Mouse (Mus musculus): ENCODE data around the gene Pld4. TPM values are rescaled to one million over a fixed set of nuclear protein-coding genes. Genes with fewer than 3 reads are reported as not detected.

Gene Pld4
- polyA plus RNA-seq, 1 experiment from 2014 or later: 7.0 TPM

DNA sequence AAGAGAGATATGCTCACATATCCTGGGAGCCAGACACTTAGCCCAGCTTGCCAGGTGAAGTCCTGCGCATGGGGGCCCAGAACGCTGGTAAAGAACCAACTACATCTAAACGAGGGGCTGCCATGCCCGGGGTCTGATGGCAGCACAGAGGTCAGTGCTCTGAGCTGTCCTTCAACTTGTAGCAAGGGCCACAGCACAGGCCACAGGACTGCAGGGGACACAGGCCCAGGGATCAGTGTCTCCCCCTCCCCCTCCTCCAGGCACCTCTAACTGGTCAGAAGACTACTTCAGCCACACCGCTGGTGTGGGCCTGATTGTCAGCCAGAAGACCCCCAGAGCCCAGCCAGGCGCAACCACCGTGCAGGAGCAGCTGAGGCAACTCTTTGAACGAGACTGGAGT lies 7.7 kb downstream of the Pld4 start:
- no peak for ATAC-seq (ENCODE audit: extremely low read depth, insufficient number of reproducible peaks, low FRiP score, low TSS enrichment)
- H3K9me3 ChIP-seq: no peaks in the 10 kb centered on the region
- 72% methylated on average over 8 of the region's 8 CpGs for WGBS

DNA sequence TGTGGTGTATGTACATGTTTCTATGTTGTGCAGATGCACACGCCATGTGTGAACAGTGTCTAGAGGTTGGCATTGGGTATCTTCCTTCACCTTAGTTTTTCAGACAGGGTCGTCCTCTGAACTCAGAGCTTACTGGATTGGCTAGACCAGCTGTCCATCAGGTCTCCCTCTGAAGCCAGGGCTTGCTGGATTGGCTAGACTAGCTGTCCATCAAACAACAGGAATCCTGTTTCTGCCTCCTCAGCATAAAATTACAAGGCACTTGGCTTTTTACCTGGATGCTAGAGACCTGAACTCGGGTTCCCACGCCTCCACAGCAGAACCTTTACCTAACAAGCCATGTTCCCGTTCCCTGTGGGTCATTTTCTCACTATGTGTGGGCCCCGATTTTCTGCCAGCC lies 8.6 kb downstream of the Pld4 start:
- ATAC-seq (ENCODE audit: extremely low read depth, insufficient number of reproducible peaks, low FRiP score, low TSS enrichment): no peak
- Histone ChIP-seq H3K9me3 (no peaks in the 10 kb centered on the region), H3K27ac (replicated peaks) (no peak overlapping the region)

More for the DNA sequence above, 7.7 kb downstream of the Pld4 start:
- Histone ChIP-seq H3K27me3 (replicated peaks) (peaks cover 10% of the 10 kb centered on the region; the same call in 1 of the 2 replicates), H3K4me3 (no peak overlapping the region), H3K9ac (no peak overlapping the region), H3K27ac (replicated peaks) (no peak overlapping the region), H3K4me1 (peaks cover 13% of the 10 kb centered on the region), H3K4me2 (no peak overlapping the region), H3K36me3 (no peaks in the 10 kb centered on the region)

DNA sequence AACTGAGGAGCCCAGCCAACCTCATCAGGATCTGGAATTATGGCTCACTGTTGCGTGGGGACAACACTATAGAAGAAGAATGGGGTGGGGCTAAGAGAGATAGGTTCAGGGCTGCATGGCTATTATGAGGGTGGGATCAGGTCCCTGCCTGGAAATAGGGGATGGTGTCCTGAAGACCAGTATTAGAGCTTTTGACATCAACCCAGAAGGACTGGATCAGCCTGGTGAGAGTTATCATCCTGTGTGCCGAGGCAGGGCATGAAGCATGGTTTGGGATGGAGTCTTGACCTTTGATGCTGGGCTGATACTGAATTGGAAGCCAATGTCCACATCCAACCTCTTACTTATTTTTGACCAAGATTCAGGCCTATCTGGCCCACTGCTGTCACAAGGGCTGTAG lies 9.3 kb downstream of the Pld4 start:
- no peak for ATAC-seq (ENCODE audit: extremely low read depth, insufficient number of reproducible peaks, low FRiP score, low TSS enrichment)
- no peak overlapping the region; the same call in 1 of the 2 replicates for H3K27ac ChIP-seq (replicated peaks)
- no peaks in the 10 kb centered on the region for H3K36me3 ChIP-seq
- peaks cover 16% of the 10 kb centered on the region; the same call in 1 of the 2 replicates for H3K27me3 ChIP-seq (replicated peaks)
- peaks cover 21% of the 10 kb centered on the region for H3K4me1 ChIP-seq
- no peaks in the 10 kb centered on the region for H3K9me3 ChIP-seq
- no peak overlapping the region for H3K9ac ChIP-seq
- WGBS: 63% methylated on average over 2 of the region's 2 CpGs
- no peak overlapping the region for H3K4me3 ChIP-seq
- H3K4me2 ChIP-seq: no peak overlapping the region

More for the DNA sequence above, 8.6 kb downstream of the Pld4 start:
- H3K4me2 ChIP-seq: peak overlapping the region; percentile 14; the same call in 1 of the 2 replicates
- H3K36me3 ChIP-seq: no peaks in the 10 kb centered on the region
- H3K4me3 ChIP-seq: no peak overlapping the region
- H3K27me3 ChIP-seq (replicated peaks): peaks cover 10% of the 10 kb centered on the region; the same call in 1 of the 2 replicates
- WGBS: 66% methylated on average over 6 of the region's 6 CpGs
- H3K4me1 ChIP-seq: peaks cover 21% of the 10 kb centered on the region
- no peak overlapping the region for H3K9ac ChIP-seq

DNA sequence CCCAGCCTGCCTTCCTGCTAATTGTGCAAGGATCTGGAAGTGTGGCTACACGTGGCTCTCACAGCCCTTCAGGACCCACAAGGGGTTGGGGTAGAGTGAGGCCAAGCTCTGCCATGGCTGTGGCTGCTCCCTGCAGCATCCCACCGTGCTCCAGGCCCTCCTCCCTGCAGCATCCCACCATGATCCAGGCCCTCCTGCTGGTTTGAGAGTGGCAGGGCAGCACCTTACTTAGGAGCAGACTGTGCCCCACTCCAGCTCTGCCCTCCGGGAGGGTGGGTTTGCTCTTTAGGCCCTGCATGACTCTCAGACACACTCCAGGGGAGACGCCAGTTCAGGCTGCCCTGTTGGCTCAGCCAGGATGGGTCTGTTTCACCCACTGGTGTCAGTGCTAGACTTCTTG lies 9.9 kb downstream of the Pld4 start:
- no peak overlapping the region for H3K27ac ChIP-seq (replicated peaks)
- H3K4me2 ChIP-seq: no peak overlapping the region
- H3K4me3 ChIP-seq: no peak overlapping the region
- H3K4me1 ChIP-seq: peaks cover 21% of the 10 kb centered on the region
- H3K9ac ChIP-seq: no peak overlapping the region
- H3K27me3 ChIP-seq (replicated peaks): peaks cover 16% of the 10 kb centered on the region; the same call in 1 of the 2 replicates
- peaks cover 4% of the 10 kb centered on the region for H3K9me3 ChIP-seq
- 68% methylated on average over 4 of the region's 4 CpGs for WGBS
- H3K36me3 ChIP-seq: no peaks in the 10 kb centered on the region
- ATAC-seq (ENCODE audit: extremely low read depth, insufficient number of reproducible peaks, low FRiP score, low TSS enrichment): no peak

DNA sequence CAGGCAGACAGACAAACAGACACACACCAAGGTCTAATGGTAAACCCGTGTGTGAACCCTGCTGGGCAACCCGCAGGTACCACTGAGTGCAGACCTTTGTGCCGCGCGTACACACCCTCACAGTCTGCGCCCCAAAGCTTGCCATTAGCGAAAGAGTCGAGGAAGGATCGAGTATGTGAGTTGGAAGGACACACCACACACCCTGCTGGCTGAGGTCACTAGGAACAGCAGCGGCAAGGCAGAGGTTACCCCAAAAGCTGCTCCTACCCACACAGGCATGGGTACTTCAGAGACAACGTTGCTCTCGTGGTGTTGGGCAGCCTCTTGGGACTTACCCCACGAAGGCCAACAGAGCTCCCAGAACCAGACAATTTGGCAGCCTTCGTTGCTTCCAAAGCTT lies 11.9 kb downstream of the Pld4 start:
- Histone ChIP-seq H3K4me2 (no peak overlapping the region), H3K9ac (no peak overlapping the region), H3K36me3 (no peaks in the 10 kb centered on the region), H3K27ac (replicated peaks) (no peak overlapping the region), H3K27me3 (replicated peaks) (peaks cover 16% of the 10 kb centered on the region; the same call in 1 of the 2 replicates), H3K4me3 (no peak overlapping the region), H3K4me1 (peaks cover 21% of the 10 kb centered on the region), H3K9me3 (peaks cover 8% of the 10 kb centered on the region)
- no peak for ATAC-seq (ENCODE audit: extremely low read depth, insufficient number of reproducible peaks, low FRiP score, low TSS enrichment)
- 87% methylated on average over 14 of the region's 14 CpGs for WGBS

DNA sequence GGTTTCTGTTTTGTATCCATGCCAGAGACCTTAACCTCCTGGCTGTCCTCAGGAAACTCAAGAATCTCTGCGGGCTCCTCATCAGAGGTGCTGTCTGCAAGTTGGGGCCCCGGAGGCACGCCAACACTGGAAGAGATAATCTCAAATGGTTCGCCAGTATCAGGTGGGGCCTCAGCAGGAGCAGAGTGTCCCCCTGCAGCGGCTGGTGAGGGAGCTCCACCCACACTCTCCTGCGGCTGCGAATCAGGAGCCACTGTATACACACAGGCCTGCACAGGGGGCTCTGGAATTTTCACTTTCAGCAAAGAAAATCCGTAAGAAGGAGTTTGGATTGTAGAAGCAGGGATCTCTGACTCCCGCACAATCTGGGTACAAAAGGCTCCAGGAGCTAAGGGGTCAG lies 12.9 kb downstream of the Pld4 start:
- peak overlapping the region; percentile 59 for H3K4me2 ChIP-seq
- H3K36me3 ChIP-seq: no peaks in the 10 kb centered on the region
- H3K27me3 ChIP-seq (replicated peaks): peaks cover 16% of the 10 kb centered on the region; the same call in 1 of the 2 replicates
- ATAC-seq (ENCODE audit: extremely low read depth, insufficient number of reproducible peaks, low FRiP score, low TSS enrichment): no peak
- peaks cover 8% of the 10 kb centered on the region for H3K9me3 ChIP-seq
- WGBS: 20% methylated on average over 9 of the region's 9 CpGs
- no peak overlapping the region for H3K27ac ChIP-seq (replicated peaks)
- peak overlapping the region; percentile 29 for H3K4me3 ChIP-seq
- peaks cover 21% of the 10 kb centered on the region for H3K4me1 ChIP-seq
- peak overlapping the region; percentile 54 for H3K9ac ChIP-seq

DNA sequence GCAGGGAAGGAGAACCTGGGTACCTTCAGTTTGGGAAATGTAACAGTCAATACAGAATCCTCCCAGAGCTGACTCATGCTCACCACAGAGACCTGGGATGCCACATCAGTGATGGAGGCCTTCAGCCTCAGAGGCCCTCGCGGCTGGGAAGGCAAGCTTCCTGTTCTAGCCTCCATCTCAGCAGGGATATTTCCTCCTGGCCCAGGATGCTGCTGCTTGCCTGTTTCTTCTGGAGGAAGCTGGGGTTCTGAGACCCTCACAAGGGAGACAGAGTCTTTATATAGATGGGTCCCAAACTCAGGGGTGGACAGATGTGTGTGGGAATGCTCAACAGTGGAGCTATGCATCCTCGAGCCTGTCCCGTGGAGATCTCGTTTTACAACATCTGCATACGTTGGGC lies 13.6 kb downstream of the Pld4 start:
- Histone ChIP-seq H3K9me3 (peaks cover 8% of the 10 kb centered on the region), H3K27ac (replicated peaks) (no peak overlapping the region), H3K4me1 (peaks cover 21% of the 10 kb centered on the region), H3K4me3 (no peak overlapping the region), H3K4me2 (no peak overlapping the region), H3K36me3 (no peaks in the 10 kb centered on the region), H3K27me3 (replicated peaks) (peaks cover 16% of the 10 kb centered on the region; the same call in 1 of the 2 replicates), H3K9ac (no peak overlapping the region)
- 69% methylated on average over 6 of the region's 6 CpGs for WGBS
- ATAC-seq (ENCODE audit: extremely low read depth, insufficient number of reproducible peaks, low FRiP score, low TSS enrichment): no peak

DNA sequence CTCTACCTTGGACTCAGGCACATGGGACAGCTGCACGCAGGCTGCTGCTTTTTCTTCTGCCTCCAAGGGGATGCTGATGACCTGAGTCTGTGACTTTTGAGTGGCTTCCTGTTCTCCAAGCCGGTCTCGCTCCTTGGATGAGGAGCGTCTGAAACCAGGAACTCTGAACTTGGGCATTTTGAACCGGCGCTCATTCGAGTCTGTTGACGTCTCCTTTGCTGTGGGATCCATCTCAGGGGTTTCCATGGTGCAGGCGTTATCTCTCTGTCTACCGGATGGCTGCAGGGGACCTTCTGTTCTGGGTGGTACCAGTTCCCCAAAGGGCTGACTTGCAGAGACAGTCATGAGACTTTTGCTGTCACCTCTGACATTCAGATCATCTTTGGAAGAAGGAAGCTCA lies 14.0 kb downstream of the Pld4 start:
- Histone ChIP-seq H3K9ac (no peak overlapping the region), H3K27me3 (replicated peaks) (peaks cover 16% of the 10 kb centered on the region; the same call in 1 of the 2 replicates), H3K36me3 (no peaks in the 10 kb centered on the region), H3K27ac (replicated peaks) (no peak overlapping the region), H3K4me1 (peaks cover 16% of the 10 kb centered on the region), H3K4me3 (no peak overlapping the region), H3K4me2 (no peak overlapping the region), H3K9me3 (peaks cover 8% of the 10 kb centered on the region)
- ATAC-seq (ENCODE audit: extremely low read depth, insufficient number of reproducible peaks, low FRiP score, low TSS enrichment): no peak
- 85% methylated on average over 10 of the region's 10 CpGs for WGBS

DNA sequence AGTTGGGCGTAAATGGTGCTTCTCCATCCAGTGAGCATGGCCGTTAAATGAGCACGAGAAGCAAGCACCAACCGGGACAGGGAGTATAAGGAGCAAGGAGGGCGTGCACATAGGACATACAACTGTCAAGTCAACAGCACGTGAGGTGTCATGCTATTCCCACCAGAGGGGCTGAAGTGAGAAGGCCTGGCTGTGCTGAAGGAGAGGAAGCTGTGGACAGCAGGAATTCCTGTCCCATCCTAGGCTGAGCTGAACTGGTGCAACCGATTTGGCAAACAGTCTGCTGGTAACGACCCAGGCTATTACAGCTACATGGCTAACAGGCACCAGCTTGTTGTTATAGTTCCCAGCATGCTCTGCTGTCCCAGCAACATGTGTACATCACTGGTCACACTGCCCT lies 30.6 kb downstream of the Pld4 start:
- no peaks in the 10 kb centered on the region for H3K36me3 ChIP-seq
- H3K27me3 ChIP-seq (replicated peaks): peaks cover 20% of the 10 kb centered on the region; the same call in 1 of the 2 replicates
- peaks cover 36% of the 10 kb centered on the region for H3K4me1 ChIP-seq
- H3K4me3 ChIP-seq: no peak overlapping the region
- H3K9me3 ChIP-seq: no peaks in the 10 kb centered on the region
- H3K9ac ChIP-seq: no peak overlapping the region
- 66% methylated on average over 8 of the region's 8 CpGs for WGBS
- no peak overlapping the region for H3K4me2 ChIP-seq
- no peak overlapping the region for H3K27ac ChIP-seq (replicated peaks)
- ATAC-seq (ENCODE audit: extremely low read depth, insufficient number of reproducible peaks, low FRiP score, low TSS enrichment): no peak

DNA sequence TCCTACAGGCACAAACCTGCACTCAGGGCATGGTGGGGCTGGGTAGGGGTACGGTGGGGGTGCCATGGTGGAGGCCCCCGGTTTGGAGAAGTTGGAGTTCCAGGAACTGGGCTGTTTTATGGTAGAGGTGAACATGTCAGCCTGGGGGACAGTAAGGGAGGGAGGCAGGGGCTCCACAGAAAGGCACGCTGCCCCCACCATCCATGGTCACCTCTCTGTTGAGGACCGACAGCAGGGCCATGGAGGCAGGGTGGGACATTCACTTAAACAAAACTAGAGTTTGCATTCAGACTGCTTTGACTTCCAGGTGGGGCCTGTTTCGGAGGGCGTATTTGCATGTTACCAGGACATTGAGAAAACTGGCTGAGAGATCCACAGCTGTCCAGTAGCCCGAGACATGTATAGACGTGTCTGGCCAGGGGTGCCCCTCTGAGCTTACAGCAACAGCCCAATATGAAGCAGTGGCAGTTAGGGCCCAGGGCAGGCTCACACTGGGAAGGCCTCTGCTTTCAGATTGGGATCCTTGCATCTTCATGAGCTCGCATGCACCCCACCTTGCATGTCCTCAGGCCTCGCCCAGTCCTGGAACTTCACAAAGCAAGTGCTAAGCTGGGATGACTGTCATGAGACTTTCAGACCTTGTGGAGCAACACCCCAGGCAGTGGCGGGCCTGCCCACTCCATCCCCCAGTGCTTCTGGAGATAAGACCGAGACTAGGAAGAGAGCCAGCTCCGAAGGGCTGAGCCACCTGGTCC lies 33.3 kb downstream of the Pld4 start:
- Histone ChIP-seq H3K4me2 (peak overlapping the region; percentile 52), H3K36me3 (no peaks in the 10 kb centered on the region), H3K9me3 (no peaks in the 10 kb centered on the region), H3K27me3 (replicated peaks) (peaks cover 19% of the 10 kb centered on the region), H3K4me1 (peaks cover 60% of the 10 kb centered on the region), H3K27ac (replicated peaks) (peak overlapping the region; percentile 86), H3K9ac (peak overlapping the region; percentile 45), H3K4me3 (0 out of 2 replicates have a peak overlapping the region, but pooled peaks have one; percentile 6)
- 52% methylated on average over 13 of the region's 13 CpGs for WGBS
- peak; percentile 61; the same call in 1 of the 2 replicates for ATAC-seq (ENCODE audit: extremely low read depth, insufficient number of reproducible peaks, low FRiP score, low TSS enrichment)

DNA sequence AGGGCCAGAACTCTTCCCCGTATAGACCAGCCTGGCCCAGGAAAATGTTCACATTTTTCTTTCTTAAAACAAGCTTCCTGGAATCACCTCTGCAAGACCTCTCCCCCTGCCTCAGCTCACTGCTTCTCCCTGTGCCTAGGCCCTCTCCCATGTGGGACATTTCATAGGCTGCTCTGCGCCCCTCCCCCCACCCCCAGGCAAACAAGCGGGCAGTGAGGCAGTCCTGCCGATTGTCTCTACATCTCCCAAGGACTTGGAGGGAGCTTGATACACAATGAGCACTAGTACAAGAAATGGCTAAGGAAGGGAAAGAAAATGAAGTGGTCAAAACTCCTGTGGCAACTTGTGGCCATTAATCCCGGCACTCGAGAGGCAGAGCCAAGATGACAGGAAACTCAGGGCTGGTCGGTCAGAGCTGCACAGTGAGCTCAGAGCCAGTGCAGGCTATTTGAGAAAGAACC lies 33.9 kb downstream of the Pld4 start:
- H3K27ac ChIP-seq (replicated peaks): peak overlapping the region; percentile 86
- 0 out of 2 replicates have a peak overlapping the region, but pooled peaks have one; percentile 6 for H3K4me3 ChIP-seq
- no peak for ATAC-seq (ENCODE audit: extremely low read depth, insufficient number of reproducible peaks, low FRiP score, low TSS enrichment)
- peaks cover 60% of the 10 kb centered on the region for H3K4me1 ChIP-seq
- H3K36me3 ChIP-seq: no peaks in the 10 kb centered on the region
- H3K4me2 ChIP-seq: peak overlapping the region; percentile 52
- peaks cover 25% of the 10 kb centered on the region for H3K27me3 ChIP-seq (replicated peaks)
- H3K9ac ChIP-seq: peak overlapping the region; percentile 60
- 13% methylated on average over 7 of the region's 7 CpGs for WGBS
- H3K9me3 ChIP-seq: no peaks in the 10 kb centered on the region

Measured in heart, embryonic 13.5 days (tissue).